Mouse (Mus musculus): ENCODE measurements around the gene Gm2916. TPM values are rescaled to one million over a fixed set of nuclear protein-coding genes. Genes with fewer than 3 reads are reported as not detected.

Gm2916 gene
- polyA plus RNA-seq (2014; fragmentation: Illumina TruSeq; extraction: RNeasy Lipid Tissue Mini Kit (QIAGEN cat#74804); ENCODE audit: insufficient read depth, low read depth, low replicate concordance): not detected

GRCm38 (mm10) chr14:3883872-3884271 lies at the start of gene Gm2916:
Gene Gm2916, plus strand, starts transcription at chr14:3884172.

GRCm38 (mm10) chr14:3845945-3846344 lies 38.0 kb upstream of the Gm2916 start, which contains the start of gene Gm3033:
Gene Gm3033, plus strand, starts transcription at chr14:3846245.

GRCm38 (mm10) chr14:3931456-3931855 lies 47.5 kb downstream of the Gm2916 start, which contains the start of gene Gm3029:
Gene Gm3029, plus strand, starts transcription at chr14:3931756.

GRCm38 (mm10) chr14:3963247-3963646 lies 79.3 kb downstream of the Gm2916 start, which contains the start of gene Gm3095:
Gene Gm3095, plus strand, starts transcription at chr14:3963547.

Other genes starting within 250 kb of the Gm2916 start
- gene Gm3012, start 249.7 kb upstream of the Gm2916 start, polyA plus RNA-seq (2014; fragmentation: Illumina TruSeq; extraction: RNeasy Lipid Tissue Mini Kit (QIAGEN cat#74804); ENCODE audit: insufficient read depth, low read depth, low replicate concordance): not detected
- gene Gm3020, start 232.1 kb upstream of the Gm2916 start, polyA plus RNA-seq (2014; fragmentation: Illumina TruSeq; extraction: RNeasy Lipid Tissue Mini Kit (QIAGEN cat#74804); ENCODE audit: insufficient read depth, low read depth, low replicate concordance): not detected
- not detected for gene Gm3043, start 195.4 kb upstream of the Gm2916 start, polyA plus RNA-seq (2014; fragmentation: Illumina TruSeq; extraction: RNeasy Lipid Tissue Mini Kit (QIAGEN cat#74804); ENCODE audit: insufficient read depth, low read depth, low replicate concordance)
- not detected for gene Gm3002, start 74.1 kb upstream of the Gm2916 start, polyA plus RNA-seq (2014; fragmentation: Illumina TruSeq; extraction: RNeasy Lipid Tissue Mini Kit (QIAGEN cat#74804); ENCODE audit: insufficient read depth, low read depth, low replicate concordance)
- not detected for gene Gm3033, start 37.9 kb upstream of the Gm2916 start, polyA plus RNA-seq (2014; fragmentation: Illumina TruSeq; extraction: RNeasy Lipid Tissue Mini Kit (QIAGEN cat#74804); ENCODE audit: insufficient read depth, low read depth, low replicate concordance)
- gene Gm3029, start 47.6 kb downstream of the Gm2916 start, polyA plus RNA-seq (2014; fragmentation: Illumina TruSeq; extraction: RNeasy Lipid Tissue Mini Kit (QIAGEN cat#74804); ENCODE audit: insufficient read depth, low read depth, low replicate concordance): not detected
- not detected for gene Gm3095, start 79.4 kb downstream of the Gm2916 start, polyA plus RNA-seq (2014; fragmentation: Illumina TruSeq; extraction: RNeasy Lipid Tissue Mini Kit (QIAGEN cat#74804); ENCODE audit: insufficient read depth, low read depth, low replicate concordance)
- gene Gm3099, start 114.2 kb downstream of the Gm2916 start, polyA plus RNA-seq (2014; fragmentation: Illumina TruSeq; extraction: RNeasy Lipid Tissue Mini Kit (QIAGEN cat#74804); ENCODE audit: insufficient read depth, low read depth, low replicate concordance): not detected
- not detected for gene Gm5796, start 139.8 kb downstream of the Gm2916 start, polyA plus RNA-seq (2014; fragmentation: Illumina TruSeq; extraction: RNeasy Lipid Tissue Mini Kit (QIAGEN cat#74804); ENCODE audit: insufficient read depth, low read depth, low replicate concordance)
- not detected for gene Gm3115, start 199.9 kb downstream of the Gm2916 start, polyA plus RNA-seq (2014; fragmentation: Illumina TruSeq; extraction: RNeasy Lipid Tissue Mini Kit (QIAGEN cat#74804); ENCODE audit: insufficient read depth, low read depth, low replicate concordance)
- 0.12 TPM for gene Gm8108, start 226.4 kb downstream of the Gm2916 start, polyA plus RNA-seq (2014; fragmentation: Illumina TruSeq; extraction: RNeasy Lipid Tissue Mini Kit (QIAGEN cat#74804); ENCODE audit: insufficient read depth, low read depth, low replicate concordance)

Data from lung, adult 10 weeks (tissue).